Mouse (Mus musculus) forebrain, embryonic 14.5 days (tissue): ENCODE data around the gene Ccdc92. TPM values are rescaled to one million over a fixed set of nuclear protein-coding genes. Genes with fewer than 3 reads are reported as not detected.
A peak's percentile ranks its signal among the peaks of the same experiment; 100 is the strongest.

Experiments
- ATAC-seq: fragments of 200-750 bp; cut with Nextera tagmentation; 2 replicates; pipeline ENCODE4 v1.8.0; 2017; ENCODE audit warnings: mild to moderate bottlenecking, moderate library complexity
- DNase-seq: peaks from one replicate; pipeline ENCODE4 v3.0.0-alpha.2; 2015; ENCODE audit warnings: low spot score
- H3K27ac ChIP-seq: fragments of 300-500 bp; sonication (generic); 2 replicates; pipeline ENCODE4 v1.5.1; 2014; ENCODE audit warnings: low read depth, mild to moderate bottlenecking, control low read depth, low read length, moderate library complexity
- H3K27me3 ChIP-seq: fragments of 300-500 bp; sonication (generic); replicated peaks from 2 replicates; pipeline ENCODE4 v1.6.1; 2014; ENCODE audit warnings: low read length, control low read depth, mixed read lengths; ENCODE audit not compliant: control insufficient read depth, insufficient read depth
- H3K36me3 ChIP-seq: fragments of 300-500 bp; sonication (generic); 2 replicates; pipeline ENCODE4 v1.6.1; 2014; ENCODE audit warnings: low read length, control low read depth; ENCODE audit not compliant: control insufficient read depth, insufficient read depth
- H3K4me1 ChIP-seq: fragments of 300-500 bp; sonication (generic); 2 replicates; pipeline ENCODE4 v1.6.1; 2014; ENCODE audit warnings: antibody characterized with exemption, low read length, control low read depth; ENCODE audit not compliant: control insufficient read depth, insufficient read depth
- H3K4me2 ChIP-seq: fragments of 300-500 bp; sonication (generic); 2 replicates; pipeline ENCODE4 v1.6.1; 2014; ENCODE audit warnings: mild to moderate bottlenecking, control low read depth, low read length
- H3K4me3 ChIP-seq: fragments of 300-500 bp; sonication (generic); 2 replicates; pipeline ENCODE4 v1.5.1; 2014; ENCODE audit warnings: low read depth, low read length, control low read depth
- H3K9ac ChIP-seq: fragments of 300-500 bp; sonication (generic); 2 replicates; pipeline ENCODE4 v1.6.1; 2014; ENCODE audit warnings: mild to moderate bottlenecking, low read length, control low read depth, moderate library complexity
- H3K9me3 ChIP-seq: fragments of 300-500 bp; sonication (generic); replicated peaks from 2 replicates; pipeline ENCODE4 v1.6.1; 2016; ENCODE audit warnings: low read length, control low read depth, mixed read lengths; ENCODE audit not compliant: control insufficient read depth
- WGBS: fragments of 180-500 bp; shearing (Covaris S2); extraction: QIAGEN DNeasy Blood & Tissue Kit; methylation state at CpG from one replicate; pipeline ENCODE4 v1.1.7; 2014; 5-methylcytosine and 5-hydroxymethylcytosine counted together
- polyA plus RNA-seq: library from polyadenylated mRNA; unstranded; fragments of >200 nt; fragmentation: Nextera tagmentation; extraction: Ambion mirVana; gene quantifications from 2 replicates; pipeline ENCODE4 v1.2.1, GENCODE M21; 2014

The Ccdc92 gene
- polyA plus RNA-seq, 1 experiment from 2014 or later: 23.6 TPM

DNA sequence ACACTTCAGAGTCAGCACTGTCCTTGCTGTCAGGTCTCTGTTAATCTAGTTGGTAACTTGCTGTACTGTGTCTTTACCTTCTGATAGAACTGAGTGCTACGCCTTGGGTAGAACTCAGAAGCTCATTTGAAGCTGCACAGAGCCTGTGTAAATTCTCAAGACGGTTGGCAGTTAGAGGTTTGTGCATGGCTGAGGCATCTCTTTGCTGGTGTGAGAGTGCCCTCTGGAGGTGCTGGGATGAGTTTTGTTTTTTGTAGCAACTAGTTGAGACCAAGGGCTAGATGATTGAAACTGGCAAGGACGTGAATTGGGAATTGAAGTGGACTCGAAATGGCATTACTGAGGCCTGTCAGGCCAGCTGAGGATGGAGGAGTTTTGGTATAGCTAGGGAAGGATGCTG lies 6.8 kb upstream of the Ccdc92 start:
- no peak for ATAC-seq

DNA sequence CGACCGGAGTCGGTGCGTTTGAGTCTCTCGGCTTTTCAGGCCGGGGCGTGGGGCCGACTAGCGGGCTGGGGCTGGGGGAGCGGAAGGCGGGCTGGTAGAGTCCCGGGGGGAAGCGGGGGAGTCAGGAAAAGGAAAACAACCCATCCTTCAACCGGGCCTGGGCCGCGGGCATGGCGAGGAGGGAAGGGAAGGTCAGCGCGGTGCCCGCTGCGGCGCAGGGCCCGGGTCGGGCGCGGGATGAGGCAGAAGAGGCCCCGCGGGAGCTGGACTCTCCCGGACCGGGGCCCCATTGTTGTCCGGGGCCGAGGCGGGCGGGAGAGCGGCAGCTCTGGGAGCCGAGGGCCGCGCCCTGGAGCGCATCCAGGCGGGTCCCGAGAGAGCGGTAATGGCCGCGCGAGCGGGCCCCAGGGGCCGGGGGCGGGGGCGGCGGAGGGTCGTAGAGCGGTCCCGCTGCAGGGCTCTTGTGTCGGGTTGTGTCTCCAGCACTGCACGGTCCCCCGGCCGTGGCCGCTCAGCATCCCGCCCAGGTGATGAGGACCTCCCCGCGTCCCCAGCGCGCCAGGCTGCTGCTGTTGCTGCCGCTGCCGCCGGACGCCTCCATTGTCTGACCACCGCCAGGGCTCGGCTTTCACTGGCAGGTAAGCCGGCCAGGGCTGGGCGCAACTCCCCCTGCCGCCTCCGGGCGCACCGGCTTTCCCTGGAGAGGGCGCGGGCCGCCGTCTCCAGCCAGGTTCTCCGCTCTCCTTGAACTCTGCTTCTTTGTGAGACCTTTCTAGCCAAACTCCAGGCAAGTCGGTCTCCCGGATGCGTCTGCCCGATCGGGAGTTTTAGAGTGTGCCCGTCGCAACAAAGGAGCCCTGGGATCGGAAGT lies 882 bp upstream of the Ccdc92 start:
- peak overlapping the region; percentile 93 for H3K4me3 ChIP-seq
- H3K27me3 ChIP-seq: no peaks in the 10 kb centered on the region
- peaks cover 29% of the 10 kb centered on the region for H3K4me1 ChIP-seq
- H3K36me3 ChIP-seq: peaks cover 22% of the 10 kb centered on the region
- no peaks in the 10 kb centered on the region for H3K9me3 ChIP-seq
- DNase-seq (peak; percentile 22), ATAC-seq (peak; percentile 4)
- peak overlapping the region; percentile 94 for H3K9ac ChIP-seq
- peak overlapping the region; percentile 93 for H3K27ac ChIP-seq
- under 1% methylated on average over 70 of the region's 88 CpGs for WGBS
- peak overlapping the region; percentile 82 for H3K4me2 ChIP-seq

More for the DNA sequence above, 6.8 kb upstream of the Ccdc92 start:
- H3K9ac ChIP-seq: no peak overlapping the region
- peaks cover 12% of the 10 kb centered on the region for H3K4me1 ChIP-seq
- H3K9me3 ChIP-seq: no peaks in the 10 kb centered on the region
- H3K4me2 ChIP-seq: no peak overlapping the region
- H3K27ac ChIP-seq: no peak overlapping the region
- H3K27me3 ChIP-seq: no peaks in the 10 kb centered on the region
- no peak overlapping the region for H3K4me3 ChIP-seq
- peaks cover 32% of the 10 kb centered on the region for H3K36me3 ChIP-seq
- DNase-seq: peak; percentile 78
- WGBS: 42% methylated on average over 4 of the region's 4 CpGs

DNA sequence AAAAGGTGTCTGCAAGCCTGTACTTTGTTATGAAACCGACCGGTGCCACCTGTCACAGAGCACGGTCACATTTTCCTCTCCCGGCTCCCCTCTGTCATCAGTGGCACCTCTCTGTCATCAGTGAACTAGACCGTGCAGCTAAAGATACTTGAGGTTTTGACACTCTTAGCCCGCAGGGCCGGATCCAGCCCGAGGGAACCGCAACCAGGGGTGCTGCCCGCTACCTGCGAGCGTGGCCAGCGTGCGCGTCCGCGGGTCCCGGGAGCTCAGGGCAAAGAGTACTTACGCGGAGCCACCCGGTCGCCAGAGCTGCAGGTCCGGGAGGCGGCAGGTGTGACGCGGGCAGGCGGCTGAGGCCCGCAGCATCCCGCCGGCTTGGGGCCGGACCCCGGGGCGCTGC lies 761 bp downstream of the Ccdc92 start:
- H3K27ac ChIP-seq: peak overlapping the region; percentile 96
- peak; percentile 17 for DNase-seq
- H3K4me2 ChIP-seq: peak overlapping the region; percentile 94
- peak overlapping the region; percentile 88 for H3K9ac ChIP-seq
- no peaks in the 10 kb centered on the region for H3K9me3 ChIP-seq
- H3K4me1 ChIP-seq: peaks cover 24% of the 10 kb centered on the region
- 1% methylated on average over 33 of the region's 33 CpGs for WGBS
- peaks cover 11% of the 10 kb centered on the region for H3K36me3 ChIP-seq
- ATAC-seq: peak; percentile 2; the same call in 1 of the 2 replicates
- H3K27me3 ChIP-seq: no peaks in the 10 kb centered on the region
- H3K4me3 ChIP-seq: peak overlapping the region; percentile 93

DNA sequence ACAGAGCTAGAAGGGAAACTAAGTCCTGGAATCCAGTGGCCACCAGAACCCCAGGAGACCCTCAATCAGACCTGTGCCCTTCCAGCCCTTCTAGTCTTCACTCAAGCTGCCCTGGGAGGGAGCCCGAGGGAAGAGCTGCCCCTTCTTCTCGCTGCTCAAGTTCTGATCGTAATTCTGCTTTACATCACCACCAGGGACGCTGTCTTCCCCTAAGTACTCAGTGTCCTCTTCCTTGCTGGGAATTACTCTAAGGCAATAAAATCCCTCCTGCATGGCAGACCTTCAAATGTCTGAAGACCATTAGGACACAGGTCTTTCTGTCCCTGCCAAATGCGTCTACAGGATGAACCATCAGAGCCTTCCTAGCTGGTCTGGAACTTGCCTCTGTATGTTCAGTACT lies 2.2 kb downstream of the Ccdc92 start:
- Histone ChIP-seq H3K9ac (no peak overlapping the region), H3K27ac (no peak overlapping the region), H3K4me2 (peak overlapping the region; percentile 20; the same call in 1 of the 2 replicates), H3K4me1 (peaks cover 24% of the 10 kb centered on the region), H3K9me3 (no peaks in the 10 kb centered on the region), H3K4me3 (no peak overlapping the region), H3K36me3 (peaks cover 4% of the 10 kb centered on the region), H3K27me3 (no peaks in the 10 kb centered on the region)
- DNase-seq (peak; percentile 46), ATAC-seq (no peak)
- 16% methylated on average over 5 of the region's 5 CpGs for whole genome bisulfite sequencing

DNA sequence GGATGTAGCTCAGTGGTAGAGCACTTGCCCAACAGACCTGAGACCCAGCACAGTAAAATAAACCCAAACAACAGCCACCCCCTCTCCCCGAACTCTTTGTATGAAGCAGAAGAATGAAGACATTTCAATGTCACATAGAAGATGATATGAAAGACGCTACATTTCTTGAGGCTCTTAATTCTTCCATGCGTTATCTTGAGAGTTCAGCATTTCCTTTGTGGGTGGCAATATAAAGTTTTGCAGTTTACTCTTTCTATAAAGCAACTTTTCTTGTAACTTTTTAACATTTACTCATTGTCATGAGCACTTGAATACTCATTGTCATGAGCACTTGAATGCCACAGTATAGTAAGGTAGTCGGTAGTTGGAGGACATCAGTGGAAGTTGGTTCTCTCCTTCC lies 8.0 kb downstream of the Ccdc92 start:
- H3K4me1 ChIP-seq: no peaks in the 10 kb centered on the region
- 91% methylated on average over 4 of the region's 4 CpGs for WGBS
- H3K9me3 ChIP-seq: no peaks in the 10 kb centered on the region
- no peak overlapping the region for H3K4me3 ChIP-seq
- DNase-seq (no peak), ATAC-seq (no peak)
- no peak overlapping the region for H3K27ac ChIP-seq
- H3K4me2 ChIP-seq: no peak overlapping the region
- H3K27me3 ChIP-seq: no peaks in the 10 kb centered on the region
- no peaks in the 10 kb centered on the region for H3K36me3 ChIP-seq
- no peak overlapping the region for H3K9ac ChIP-seq

DNA sequence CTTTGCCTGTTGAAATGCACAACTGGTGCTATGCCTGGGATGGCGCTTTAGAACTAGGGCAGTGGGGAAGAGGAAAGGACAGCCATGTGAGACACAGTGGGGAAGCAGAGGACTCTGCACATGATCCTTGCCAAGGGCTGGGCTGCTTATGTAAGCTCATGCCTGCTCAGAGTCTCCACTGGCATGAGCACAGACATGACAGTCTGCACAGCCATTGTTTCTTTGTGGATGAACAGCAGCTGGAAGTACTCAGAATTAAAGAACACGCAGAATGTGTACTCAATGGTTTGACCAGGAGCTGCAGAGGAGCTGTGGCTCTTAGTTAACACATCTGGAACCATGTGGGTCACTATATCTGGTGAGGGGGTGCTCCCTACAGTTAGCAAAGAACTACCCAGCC lies 9.1 kb downstream of the Ccdc92 start:
- DNase-seq: no peak
- Histone ChIP-seq H3K27me3 (no peaks in the 10 kb centered on the region), H3K27ac (no peak overlapping the region), H3K36me3 (no peaks in the 10 kb centered on the region), H3K4me1 (no peaks in the 10 kb centered on the region), H3K9me3 (no peaks in the 10 kb centered on the region), H3K4me2 (no peak overlapping the region), H3K4me3 (no peak overlapping the region), H3K9ac (no peak overlapping the region)
- 85% methylated on average over 2 of the region's 2 CpGs for WGBS
- no peak for ATAC-seq

DNA sequence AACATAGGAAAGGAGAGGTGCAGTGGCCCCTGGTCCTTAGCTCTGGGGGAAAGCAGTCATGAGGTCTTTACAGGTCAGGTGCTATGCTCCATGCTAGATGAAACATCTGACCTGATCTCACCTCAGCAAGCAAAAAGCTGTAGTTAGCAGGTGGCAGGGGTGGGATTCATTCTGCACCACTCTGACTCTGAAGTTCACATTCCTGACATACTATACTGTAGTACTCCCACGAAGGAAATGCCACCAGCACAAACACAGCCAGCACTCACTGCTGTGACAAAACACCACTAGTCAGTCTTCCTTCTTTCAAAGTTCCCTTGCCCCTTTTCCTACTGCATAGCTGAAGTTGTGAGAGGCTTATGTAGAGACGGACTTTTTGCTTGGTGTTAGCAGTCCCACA lies 9.9 kb downstream of the Ccdc92 start:
- 50% methylated on average over 2 of the region's 2 CpGs for WGBS
- no peaks in the 10 kb centered on the region for H3K36me3 ChIP-seq
- H3K9ac ChIP-seq: no peak overlapping the region
- H3K27ac ChIP-seq: no peak overlapping the region
- H3K4me2 ChIP-seq: no peak overlapping the region
- no peak overlapping the region for H3K4me3 ChIP-seq
- DNase-seq: no peak
- no peak for ATAC-seq
- H3K4me1 ChIP-seq: no peaks in the 10 kb centered on the region
- H3K9me3 ChIP-seq: no peaks in the 10 kb centered on the region
- H3K27me3 ChIP-seq: no peaks in the 10 kb centered on the region

DNA sequence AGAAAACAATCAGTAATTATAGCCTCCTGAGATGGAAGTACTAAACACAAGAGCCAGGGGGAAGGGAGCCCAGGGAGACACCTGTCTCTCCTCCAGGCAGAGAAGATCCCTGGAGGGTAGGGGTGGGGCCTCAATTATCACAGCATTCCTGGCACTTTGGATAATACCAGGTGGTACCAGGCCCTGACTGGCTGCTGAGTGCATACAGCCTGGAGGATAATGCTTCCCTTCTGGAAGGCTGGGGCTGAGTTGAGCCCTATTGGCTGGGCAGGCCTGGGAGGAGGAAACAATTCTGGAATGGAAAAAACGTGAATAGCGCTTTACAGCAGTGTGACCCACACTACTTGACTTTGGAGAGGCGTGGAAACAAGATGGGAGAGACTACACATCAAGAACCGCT lies 10.7 kb downstream of the Ccdc92 start:
- WGBS: 51% methylated on average over 4 of the region's 4 CpGs
- H3K4me2 ChIP-seq: no peak overlapping the region
- no peaks in the 10 kb centered on the region for H3K36me3 ChIP-seq
- no peaks in the 10 kb centered on the region for H3K27me3 ChIP-seq
- H3K4me3 ChIP-seq: no peak overlapping the region
- H3K9me3 ChIP-seq: no peaks in the 10 kb centered on the region
- no peak overlapping the region for H3K9ac ChIP-seq
- H3K27ac ChIP-seq: no peak overlapping the region
- ATAC-seq: no peak
- no peak for DNase-seq
- no peaks in the 10 kb centered on the region for H3K4me1 ChIP-seq

DNA sequence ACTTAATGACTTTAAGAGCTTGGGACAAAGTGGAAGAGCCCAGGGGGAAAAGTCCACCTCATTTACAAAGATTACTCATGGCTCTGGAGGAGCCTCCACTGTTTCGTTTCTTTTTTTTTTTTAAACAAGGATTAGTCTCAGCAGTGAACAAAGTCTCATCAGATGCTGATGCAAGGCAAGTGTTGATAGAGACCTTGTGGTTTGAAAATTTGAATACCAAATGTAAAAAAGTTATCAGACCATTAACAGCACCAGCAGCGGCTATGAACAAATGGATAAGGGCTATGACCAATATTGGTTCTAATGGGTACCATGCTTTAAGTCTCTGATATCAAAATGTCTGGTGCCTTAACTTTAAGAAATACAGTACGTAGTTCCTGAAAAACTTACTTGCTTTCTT lies 13.2 kb downstream of the Ccdc92 start:
- Histone ChIP-seq H3K4me3 (no peak overlapping the region), H3K4me2 (no peak overlapping the region), H3K36me3 (no peaks in the 10 kb centered on the region), H3K9me3 (no peaks in the 10 kb centered on the region), H3K4me1 (no peaks in the 10 kb centered on the region), H3K9ac (no peak overlapping the region), H3K27ac (no peak overlapping the region), H3K27me3 (no peaks in the 10 kb centered on the region)
- 75% methylated on average over 3 of the region's 3 CpGs for WGBS
- ATAC-seq (no peak), DNase-seq (no peak)
